Mouse (Mus musculus): ENCODE results near the gene Nol12.

Nol12 gene

DNA sequence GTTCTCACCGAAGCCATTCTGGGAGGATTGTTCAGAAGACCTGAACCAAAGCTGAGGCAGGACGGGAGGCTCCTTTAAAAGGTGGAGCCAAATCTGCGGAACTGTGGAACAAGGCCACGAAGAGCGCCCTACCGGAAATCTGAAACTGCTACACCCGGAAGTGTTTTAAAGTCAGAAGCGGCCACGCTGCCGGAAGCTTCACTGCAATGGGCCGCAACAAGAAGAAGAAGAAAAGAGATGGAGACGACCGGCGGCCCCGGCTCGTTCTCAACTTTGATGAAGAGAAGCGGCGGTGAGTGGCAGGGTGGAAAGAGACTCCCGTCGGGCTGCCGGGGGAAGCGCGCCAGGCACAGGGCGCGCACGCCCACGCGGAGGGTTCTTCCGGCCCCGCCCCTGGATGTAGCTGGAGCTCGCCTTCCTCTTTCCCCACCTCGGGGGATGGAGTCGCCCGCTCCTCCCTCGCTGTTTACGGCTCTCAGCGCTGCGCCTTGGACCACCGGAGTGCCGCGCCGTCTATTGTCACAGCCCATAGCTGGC lies at the start of gene Nol12:
Nol12 (plus strand) TSS at position 150 of the 537 bp plus-strand sequence.
- DNase-seq: peak; percentile 85

DNA sequence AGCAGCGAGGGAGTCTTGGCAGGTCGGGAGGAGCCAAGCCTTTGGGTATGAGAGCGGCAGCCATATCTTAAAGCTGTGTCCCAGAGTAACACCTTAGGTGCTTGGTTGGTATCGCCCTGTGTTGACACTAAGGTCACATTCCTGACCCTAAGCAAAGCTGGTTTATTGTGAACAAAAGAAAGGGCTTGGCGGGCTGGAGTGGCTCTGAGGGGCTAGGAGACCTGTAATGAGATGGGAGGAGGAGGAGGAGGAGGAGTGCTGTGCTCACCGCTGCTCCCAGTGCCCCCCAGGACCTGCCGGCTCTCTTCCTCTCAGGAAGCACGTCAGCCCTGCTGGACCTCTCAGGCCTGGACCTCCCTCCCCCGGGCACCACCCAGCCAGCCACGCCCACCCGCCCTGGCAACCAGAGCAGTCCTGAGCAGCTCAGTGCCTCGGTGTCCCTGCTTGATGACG lies 45.3 kb upstream of the Nol12 start:
- no peak for DNase-seq

DNA sequence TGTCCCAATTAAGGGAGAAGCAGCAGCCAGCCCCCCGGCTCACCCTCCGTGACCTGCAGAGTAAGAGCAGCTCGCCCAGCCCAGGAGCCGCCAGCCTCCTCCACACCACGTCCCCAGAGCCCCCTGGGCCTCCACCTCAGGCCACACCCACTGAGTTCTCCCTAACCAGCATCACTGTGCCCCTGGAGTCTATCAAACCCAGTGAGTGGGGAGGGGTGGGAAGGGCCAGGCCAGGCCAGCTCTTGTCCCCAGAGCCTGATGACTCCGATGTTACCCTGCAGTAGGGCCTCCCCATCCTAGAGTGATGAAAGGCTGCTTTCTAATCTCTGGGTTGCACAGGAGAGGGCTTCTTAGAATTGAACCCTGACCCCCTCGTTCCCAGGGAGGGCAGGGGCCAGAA lies 42.3 kb upstream of the Nol12 start:
- DNase-seq: no peak

- peak; percentile 57 for DNase-seq
Observed at GRCm38 (mm10) chr15:78894726-78895125, 40.0 kb upstream of the Nol12 start.

DNA sequence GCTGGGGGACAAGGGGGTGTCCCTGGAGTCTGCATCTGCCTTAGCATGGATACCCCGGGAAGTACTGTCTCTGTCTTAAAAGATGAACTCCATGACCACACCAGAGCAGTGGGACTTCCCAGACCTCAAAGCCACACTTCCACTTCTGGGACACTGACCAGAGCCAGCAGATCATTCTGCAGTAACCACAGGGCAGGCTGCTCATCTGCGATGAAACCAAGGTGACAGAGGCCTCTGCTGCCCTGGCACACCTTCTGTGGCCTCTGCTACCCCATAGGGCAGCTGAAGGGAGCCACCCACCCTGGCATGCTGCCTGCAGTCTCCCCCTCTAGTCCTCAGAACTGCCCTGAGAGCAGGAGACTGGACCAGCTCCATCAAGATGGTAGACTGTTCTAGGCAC lies 39.0 kb upstream of the Nol12 start:
- DNase-seq: peak; percentile 27

DNA sequence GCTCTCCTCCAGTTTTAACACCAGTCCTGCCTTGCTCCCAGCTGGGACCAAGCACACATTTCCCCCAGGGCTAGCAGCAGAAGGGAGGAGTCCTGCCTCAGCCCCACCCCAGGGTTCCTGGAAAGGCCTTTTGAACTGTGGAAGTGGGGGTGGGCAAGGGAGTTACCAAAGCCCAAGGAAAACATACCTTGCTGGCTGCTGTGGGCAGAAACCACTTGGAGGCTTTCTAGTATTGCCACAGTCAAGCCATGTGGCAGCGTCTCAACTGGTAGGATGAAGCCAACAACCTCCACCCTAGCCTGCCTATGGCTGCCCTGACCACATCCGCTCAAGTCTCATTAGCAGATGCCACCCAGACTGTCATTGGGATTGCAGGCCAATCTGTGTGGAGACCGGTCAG lies 38.6 kb upstream of the Nol12 start:
- DNase-seq: peak; percentile 55

- DNase-seq: no peak
Observed at GRCm38 (mm10) chr15:78897488-78897887, 37.2 kb upstream of the Nol12 start.

DNA sequence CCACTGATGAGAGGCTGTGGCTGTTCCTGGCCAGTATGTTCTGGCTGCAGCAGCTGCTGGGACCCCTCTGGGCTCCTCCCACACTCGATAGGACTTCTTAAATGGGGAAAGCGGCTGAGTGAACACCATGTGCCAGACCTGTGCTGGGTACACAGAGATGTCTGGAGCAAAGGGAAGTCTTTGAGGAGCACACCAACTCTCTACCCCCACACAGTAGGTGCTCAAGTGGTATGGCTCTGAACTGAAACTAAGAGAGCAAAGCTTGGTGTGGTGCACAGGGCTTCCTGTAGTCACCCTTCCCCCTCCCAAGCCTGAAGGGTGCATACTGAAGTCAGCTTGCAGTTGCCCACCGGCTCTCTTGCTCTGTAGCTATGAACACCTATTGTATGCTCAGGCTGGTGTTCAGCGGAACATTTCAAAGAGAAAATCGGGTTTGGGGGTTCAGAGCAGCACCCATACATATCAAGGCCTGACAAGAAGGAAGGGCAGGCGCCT lies 36.2 kb upstream of the Nol12 start:
- peak; percentile 78 for DNase-seq

DNA sequence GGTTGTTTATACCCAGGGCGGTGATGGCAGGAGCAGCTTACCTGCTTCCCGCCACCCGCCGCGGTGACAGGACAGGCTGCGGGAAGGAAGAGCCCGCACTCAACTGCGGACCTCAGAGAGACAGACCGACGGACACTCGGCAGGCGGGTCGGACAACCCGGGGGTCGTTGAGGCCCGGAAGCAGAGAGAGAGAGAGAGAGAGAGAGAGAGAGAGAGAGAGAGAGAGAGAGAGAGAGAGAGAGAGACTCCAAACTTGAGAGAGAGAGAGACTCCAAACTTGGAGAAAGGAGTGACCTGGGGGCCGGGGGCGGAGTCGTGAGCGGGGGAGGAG lies 35.4 kb upstream of the Nol12 start, which contains the start of gene Gm49510:
Gm49510 (plus strand) TSS at position 259 of the 331 bp plus-strand sequence.
- no peak for DNase-seq

DNA sequence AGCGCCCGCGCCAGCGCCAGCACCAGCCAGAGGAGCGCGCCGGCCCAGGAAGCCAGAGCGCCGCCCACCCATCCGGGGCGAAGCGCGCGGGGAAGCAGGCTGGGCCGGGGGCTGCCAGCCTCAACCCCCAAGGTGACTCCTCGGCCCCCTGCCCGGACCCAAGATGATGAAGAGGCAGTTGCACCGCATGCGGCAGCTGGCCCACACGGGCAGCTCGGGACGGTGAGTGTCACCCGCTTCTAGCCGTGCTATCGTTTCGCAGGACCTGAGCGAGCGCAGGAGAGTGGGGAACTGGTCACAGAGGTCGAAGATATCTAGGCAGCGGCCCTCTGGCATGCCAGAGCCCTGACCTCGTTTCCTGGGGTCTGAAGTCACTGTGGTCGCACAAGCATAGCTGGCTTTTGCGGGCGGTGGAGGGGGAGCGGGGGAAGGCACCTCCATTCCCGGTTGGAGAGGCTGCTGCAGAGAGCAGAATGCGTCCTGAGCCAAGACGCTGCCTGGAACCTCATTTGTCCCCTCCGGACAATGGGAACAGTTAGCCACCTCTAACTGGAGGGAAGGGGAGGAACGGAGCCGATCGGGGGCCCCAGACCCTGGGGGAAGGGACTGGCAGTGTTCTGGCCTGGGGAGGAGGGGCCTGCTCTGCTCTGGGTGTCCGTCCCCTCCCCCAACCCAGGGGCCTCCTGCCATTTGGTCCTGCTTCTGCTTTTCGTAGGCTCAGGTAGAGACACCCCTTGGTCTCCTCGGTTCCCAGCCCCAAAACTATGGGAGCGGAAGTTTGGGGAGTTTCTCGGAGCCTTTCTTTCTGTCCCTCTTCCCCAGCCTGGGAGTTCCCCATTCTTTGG lies 34.8 kb upstream of the Nol12 start, which contains the start of gene Sh3bp1:
Sh3bp1 (plus strand) TSS at position 29 of the 845 bp plus-strand sequence.
- DNase-seq: peak; percentile 89

- DNase-seq: no peak
Observed at GRCm38 (mm10) chr15:78900585-78901421, 33.9 kb upstream of the Nol12 start.

- peak; percentile 38 for DNase-seq
Observed at GRCm38 (mm10) chr15:78901422-78901789, 33.3 kb upstream of the Nol12 start.

DNA sequence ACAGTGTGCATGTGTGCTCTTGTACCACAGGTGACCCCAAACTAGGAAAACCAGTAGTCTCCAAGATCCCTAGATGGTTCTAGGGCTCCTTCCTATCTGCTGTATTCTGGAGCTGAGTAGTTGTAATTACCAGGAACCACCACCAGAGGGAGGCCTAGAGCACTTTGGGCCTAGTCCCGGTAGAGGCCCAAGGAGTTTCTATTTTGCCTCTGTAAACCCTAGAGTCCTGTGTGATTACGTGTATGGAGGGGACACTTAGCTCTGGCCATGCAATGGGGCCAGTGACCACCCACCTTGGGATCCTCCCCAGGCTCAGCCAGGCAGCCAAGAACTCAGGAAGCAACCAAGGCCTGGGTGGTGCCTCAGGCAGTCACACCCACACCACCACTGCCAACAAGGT lies 31.5 kb upstream of the Nol12 start:
- peak; percentile 86 for DNase-seq

GRCm38 (mm10) chr15:78908399-78908798 lies 26.3 kb upstream of the Nol12 start:
- no peak for DNase-seq

DNA sequence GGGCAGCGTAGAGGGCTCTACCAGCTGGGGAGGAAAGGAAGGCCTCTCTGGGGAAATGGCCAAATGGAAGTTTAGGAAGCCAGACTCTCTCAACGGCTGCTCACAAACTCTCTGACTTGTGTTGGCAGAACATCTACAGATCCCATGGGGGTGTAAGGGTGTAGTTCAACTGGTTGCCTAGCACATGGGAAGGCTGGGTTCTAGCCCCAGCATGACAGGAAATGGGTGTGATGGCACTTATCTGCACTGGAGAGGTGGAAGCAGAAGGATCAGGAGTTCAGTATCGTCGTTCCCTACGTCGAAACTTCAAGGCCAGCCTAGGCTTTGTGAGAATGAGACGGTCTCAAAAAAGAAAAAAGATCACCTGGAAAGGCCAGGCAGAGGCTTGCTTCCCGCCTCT lies 25.8 kb upstream of the Nol12 start:
- no peak for DNase-seq

- peak; percentile 53 for DNase-seq
Observed at GRCm38 (mm10) chr15:78912040-78912439, 22.7 kb upstream of the Nol12 start.

DNA sequence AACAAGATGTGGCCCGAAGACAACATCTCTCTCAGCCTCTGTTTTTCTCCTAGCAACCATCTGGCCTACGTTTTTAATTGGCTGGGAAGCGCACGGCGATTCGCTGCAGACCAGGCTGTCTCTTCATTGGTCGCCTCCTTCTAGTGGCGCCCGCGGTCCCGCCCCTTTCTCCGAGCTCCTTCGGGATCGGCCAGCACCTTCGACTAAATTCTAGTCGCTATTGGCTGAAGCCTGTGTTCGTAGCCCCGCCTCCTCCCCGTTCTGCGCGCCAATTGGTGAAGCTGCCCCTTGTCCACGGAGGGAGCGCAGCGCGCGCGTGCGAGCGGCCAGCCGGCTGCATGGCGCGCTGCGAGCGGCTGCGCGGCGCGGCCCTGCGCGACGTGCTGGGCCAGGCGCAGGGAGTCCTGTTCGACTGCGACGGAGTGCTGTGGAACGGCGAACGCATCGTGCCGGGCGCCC lies 21.1 kb upstream of the Nol12 start, which contains the start of gene Pdxp:
Pdxp (plus strand) TSS at position 288 of the 459 bp plus-strand sequence.
- DNase-seq: peak; percentile 98

DNA sequence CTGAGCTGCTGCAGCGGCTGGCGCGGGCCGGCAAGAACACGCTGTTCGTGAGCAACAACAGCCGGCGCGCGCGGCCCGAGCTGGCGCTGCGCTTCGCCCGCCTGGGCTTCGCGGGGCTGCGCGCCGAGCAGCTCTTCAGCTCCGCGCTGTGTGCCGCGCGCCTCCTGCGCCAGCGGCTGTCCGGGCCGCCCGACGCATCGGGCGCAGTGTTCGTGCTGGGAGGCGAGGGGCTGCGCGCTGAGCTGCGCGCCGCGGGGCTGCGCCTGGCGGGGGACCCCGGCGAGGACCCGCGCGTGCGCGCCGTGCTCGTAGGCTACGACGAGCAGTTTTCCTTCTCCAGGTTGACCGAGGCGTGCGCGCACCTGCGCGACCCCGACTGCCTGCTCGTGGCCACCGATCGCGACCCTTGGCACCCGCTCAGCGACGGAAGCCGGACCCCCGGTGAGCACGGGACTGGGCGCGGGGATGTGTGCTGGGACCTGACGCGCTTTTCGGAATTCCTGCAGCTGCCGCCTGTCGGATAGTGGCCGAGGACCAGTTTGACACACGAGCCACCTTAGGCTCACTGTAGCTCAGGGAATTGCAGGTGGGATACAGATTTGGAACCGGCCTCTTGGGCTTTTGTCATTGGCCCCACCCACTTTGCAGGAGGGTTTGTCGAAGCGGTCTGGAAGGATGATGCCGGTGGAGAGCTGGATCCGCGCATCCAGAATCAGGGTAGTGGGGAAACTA lies 20.5 kb upstream of the Nol12 start:
- DNase-seq: peak; percentile 68

GRCm38 (mm10) chr15:78914823-78915659 lies 19.7 kb upstream of the Nol12 start:
- DNase-seq: no peak

DNA sequence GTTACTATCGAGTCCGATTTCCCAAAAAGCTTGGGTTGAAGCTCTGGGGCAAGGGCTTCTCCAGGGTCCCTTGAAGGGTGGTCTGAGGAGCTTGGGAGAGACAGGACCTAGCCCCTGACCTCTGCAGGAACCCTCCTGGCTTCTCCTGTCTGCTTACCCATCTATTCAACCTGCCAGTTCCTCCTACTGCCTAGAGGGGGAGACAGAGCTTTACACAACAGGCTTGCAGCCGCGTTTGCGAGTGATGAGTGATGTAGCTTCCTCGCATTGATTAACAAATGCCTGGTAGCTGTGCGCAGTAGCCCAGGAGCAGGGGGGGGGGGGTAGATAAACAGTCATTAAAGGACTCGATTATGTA lies 19.1 kb upstream of the Nol12 start:
- peak; percentile 79 for DNase-seq

- no peak for DNase-seq
Observed at GRCm38 (mm10) chr15:78916052-78916826, 18.5 kb upstream of the Nol12 start.

All from thymus, postnatal 14 days (tissue).